Mouse (Mus musculus) gastrocnemius, adult 8-10 months (tissue): ENCODE results near the gene BC024978. TPM values are rescaled to one million over a fixed set of nuclear protein-coding genes. Genes with fewer than 3 reads are reported as not detected.

Experiments
- DNase-seq, 2 experiments: peaks; one replicate each; pipeline ENCODE4 v3.0.0; 2022; ENCODE audit warnings: low spot score in 2 of 2
- microRNA-seq: library from miRNA; unstranded; fragments of <30 nt; microRNA quantifications from one replicate; pipeline ENCODE4 v1.2.0, GENCODE M21; 2022
- total RNA-seq, 4 experiments: library from RNA; stranded (reverse); gene quantifications; 2 replicates each; pipeline ENCODE4 v1.2.4; 2022

BC024978 gene
- total RNA-seq, 4 experiments from 2014 or later: 13.2 to 20.5 (median 15.1) TPM

- DNase-seq: no peak
These were observed 62.2 kb downstream of the BC024978 start for GRCm38 (mm10) chr7:27257852-27258204.

DNA sequence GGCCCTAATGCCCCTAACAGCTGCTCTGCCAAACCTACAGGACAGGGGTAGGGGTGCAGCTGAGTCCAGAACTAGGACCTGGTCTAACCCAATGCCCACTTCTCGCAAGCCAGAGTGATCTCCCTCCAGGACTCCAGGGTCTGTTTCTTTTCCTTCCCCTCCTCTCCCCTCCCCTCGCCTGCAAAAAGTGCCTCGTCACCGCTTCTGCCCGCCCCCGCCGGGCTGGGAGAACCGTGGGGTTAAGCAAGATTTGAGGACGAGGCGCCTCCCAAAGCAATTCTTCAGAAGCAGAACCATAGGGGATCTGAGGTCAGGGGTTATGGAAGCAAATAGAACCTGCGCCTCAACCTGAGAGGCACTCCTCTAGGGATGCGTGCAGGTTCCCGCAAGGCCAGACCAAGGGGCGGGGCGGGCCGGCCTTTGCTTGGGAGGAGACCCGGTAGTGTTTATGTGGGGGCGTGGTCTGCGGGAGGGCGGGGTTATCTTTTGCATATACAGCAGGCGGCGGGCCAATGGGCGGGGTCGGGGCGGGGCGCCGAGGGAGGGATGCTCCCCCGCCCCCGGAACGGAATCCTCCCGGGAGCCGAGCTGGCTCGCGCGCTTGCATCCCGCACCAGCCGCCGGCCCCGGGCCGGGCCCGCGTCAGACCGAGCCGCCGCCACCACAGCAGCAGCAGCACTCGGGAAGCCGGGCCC is 62.8 kb downstream of the BC024978 start, which contains the start of gene Numbl:
Gene Numbl, plus strand, starts transcription at position 229 of the 695 bp plus-strand sequence.
- peak; percentile 94 for DNase-seq

GRCm38 (mm10) chr7:27259271-27259721 is 63.7 kb downstream of the BC024978 start:
- no peak for DNase-seq

- DNase-seq: no peak
These were observed 64.2 kb downstream of the BC024978 start for GRCm38 (mm10) chr7:27259771-27260170.

Small RNAs within 50 kb of the gene (microRNA-seq; reads per million reads assigned to microRNA genes)
- gene Mir1191 (not detected), gene Mir3101 (not detected)

Other genes with a start within 250 kb of the BC024978 start
- under 1 TPM in 1 of 4 experiments, not detected in 3; 0.40 TPM for gene Cyp2a12, start 166.7 kb upstream of the BC024978 start, total RNA-seq
- gene Cyp2f2, start 75.9 kb upstream of the BC024978 start, total RNA-seq: 1 to 10 TPM in 2 of 4 experiments, under 1 TPM in 2; 0.34 to 1.2 (median 0.77) TPM
- gene Cyp2t4, start 42.1 kb upstream of the BC024978 start, total RNA-seq: not detected
- gene Egln2, start 29.0 kb upstream of the BC024978 start, total RNA-seq: 100 to 1,000 TPM; 119 to 120 (median 119) TPM
- 1 to 10 TPM; 4.3 to 5.8 (median 4.7) TPM for gene Rab4b, start 16.9 kb upstream of the BC024978 start, total RNA-seq
- not detected for gene Gm21983, start 14.7 kb upstream of the BC024978 start, total RNA-seq
- under 1 TPM in 1 of 4 experiments, not detected in 3; 0.75 TPM for gene Mia, start 14.6 kb upstream of the BC024978 start, total RNA-seq
- gene Snrpa, start 490 bp downstream of the BC024978 start, total RNA-seq: 10 to 100 TPM; 27.9 to 32.9 (median 31.6) TPM
- gene Itpkc, start 32.9 kb downstream of the BC024978 start, total RNA-seq: 1 to 10 TPM; 3.5 to 4.6 (median 3.7) TPM
- 1 to 10 TPM; 2.6 to 3.3 (median 3.0) TPM for gene Coq8b, start 37.2 kb downstream of the BC024978 start, total RNA-seq
- gene Numbl, start 62.7 kb downstream of the BC024978 start, total RNA-seq: 1 to 10 TPM; 1.5 to 3.4 (median 2.2) TPM
- gene Ltbp4, start 141.9 kb downstream of the BC024978 start, total RNA-seq: 10 to 100 TPM; 33.6 to 50.3 (median 43.1) TPM
- 1 to 10 TPM; 1.8 to 3.9 (median 2.7) TPM for gene Shkbp1, start 160.2 kb downstream of the BC024978 start, total RNA-seq
- under 1 TPM in 1 of 4 experiments, not detected in 3; 0.53 TPM for gene Gm20479, start 161.6 kb downstream of the BC024978 start, total RNA-seq